Mouse (Mus musculus): ENCODE results near the gene Rab14. TPM values are rescaled to one million over a fixed set of nuclear protein-coding genes. Genes with fewer than 3 reads are reported as not detected.
A peak's percentile ranks its signal among the peaks of the same experiment; 100 is the strongest.

The Rab14 gene
- polyA plus RNA-seq, 1 experiment = 170 TPM

DNA sequence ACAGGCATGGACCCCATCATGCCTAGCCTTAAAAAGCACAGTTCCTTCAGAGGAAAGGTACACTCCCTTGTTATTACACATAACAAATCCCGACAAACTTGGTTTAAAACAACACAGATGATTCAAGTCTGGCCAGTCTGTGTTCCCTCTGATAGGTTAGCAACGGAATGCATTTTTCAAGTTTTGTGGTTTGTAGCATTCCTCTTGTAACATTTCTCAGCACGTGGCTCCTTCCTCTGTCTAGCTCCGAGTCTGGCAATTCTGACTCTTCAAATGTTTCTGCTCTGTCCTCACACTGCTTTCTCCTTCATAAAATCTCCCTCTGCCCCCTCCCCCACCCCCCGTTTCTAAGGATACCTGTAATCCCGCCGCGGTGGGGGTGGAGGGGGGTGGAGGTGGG lies 29.3 kb upstream of the Rab14 start:
- no peak for TF ChIP-seq CTCF (conservative IDR thresholded peaks at IDR 0.05; ENCODE audit: insufficient read depth, insufficient read length, low read depth, low read length)
- no peak for TF ChIP-seq POLR2A (IDR thresholded peaks at IDR 0.05; ENCODE audit: low read depth, low read length)
- 23% methylated on average over 8 of the region's 8 CpGs for WGBS
- Histone ChIP-seq H3K27ac (ENCODE audit: insufficient read depth, low read depth, low read length) (no peak overlapping the region), H3K27me3 (replicated peaks; ENCODE audit: control insufficient read depth, insufficient read depth, low read length) (no peaks in the 10 kb centered on the region), H3K4me3 (ENCODE audit: insufficient read depth, low read depth, low read length) (no peak overlapping the region), H3K4me1 (ENCODE audit: control insufficient read depth, insufficient read depth, low read length) (no peaks in the 10 kb centered on the region), H3K36me3 (ENCODE audit: control insufficient read depth, insufficient read depth, low read length) (no peaks in the 10 kb centered on the region)
- DNase-seq = no peak

DNA sequence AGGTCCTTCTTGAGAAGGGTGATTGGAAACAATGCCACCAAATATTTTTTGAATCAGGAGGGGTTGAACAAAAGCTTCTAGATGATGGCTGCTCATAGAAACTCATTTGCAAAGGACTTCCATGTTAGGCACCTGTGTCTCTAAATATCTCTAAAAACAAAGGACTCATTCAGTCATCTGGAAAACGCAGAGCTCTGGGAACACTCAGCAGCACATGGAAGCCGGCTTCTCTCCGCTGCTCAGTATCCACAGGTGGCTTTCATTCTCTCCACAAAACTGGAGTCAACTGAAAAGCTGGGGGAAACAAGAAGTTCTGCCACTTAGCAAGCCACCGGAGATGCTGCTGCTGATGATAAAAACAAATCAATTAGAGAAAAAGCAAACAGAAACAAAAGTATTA lies 27.2 kb upstream of the Rab14 start:
- WGBS = 87% methylated on average over 4 of the region's 4 CpGs
- Histone ChIP-seq H3K4me1 (ENCODE audit: control insufficient read depth, insufficient read depth, low read length) (no peaks in the 10 kb centered on the region), H3K36me3 (ENCODE audit: control insufficient read depth, insufficient read depth, low read length) (no peaks in the 10 kb centered on the region), H3K27ac (ENCODE audit: insufficient read depth, low read depth, low read length) (no peak overlapping the region), H3K4me3 (ENCODE audit: insufficient read depth, low read depth, low read length) (no peak overlapping the region), H3K27me3 (replicated peaks; ENCODE audit: control insufficient read depth, insufficient read depth, low read length) (no peaks in the 10 kb centered on the region)
- no peak for TF ChIP-seq CTCF (conservative IDR thresholded peaks at IDR 0.05; ENCODE audit: insufficient read depth, insufficient read length, low read depth, low read length)
- no peak for TF ChIP-seq POLR2A (IDR thresholded peaks at IDR 0.05; ENCODE audit: low read depth, low read length)
- no peak for DNase-seq

DNA sequence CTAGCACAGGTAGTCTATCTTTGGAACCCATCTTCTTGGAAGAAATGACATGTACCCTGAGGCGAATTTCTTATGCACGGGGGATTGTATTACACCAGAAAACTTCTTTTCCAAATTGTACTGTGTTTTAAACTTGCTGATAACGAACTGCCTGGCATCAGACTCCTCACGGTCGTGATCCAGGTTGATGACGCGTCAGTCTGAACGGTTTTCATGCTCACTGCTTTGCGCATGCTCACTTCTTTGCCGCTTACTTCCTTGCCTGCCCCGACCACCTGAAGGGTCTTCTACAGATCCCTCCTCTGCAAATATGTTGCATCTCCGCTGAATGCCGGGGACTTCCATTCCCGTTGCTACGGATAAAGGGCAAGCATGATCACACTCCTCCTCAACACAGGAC lies 23.4 kb upstream of the Rab14 start:
- Histone ChIP-seq H3K27me3 (replicated peaks; ENCODE audit: control insufficient read depth, insufficient read depth, low read length) (no peaks in the 10 kb centered on the region), H3K36me3 (ENCODE audit: control insufficient read depth, insufficient read depth, low read length) (no peaks in the 10 kb centered on the region), H3K4me3 (ENCODE audit: insufficient read depth, low read depth, low read length) (no peak overlapping the region), H3K4me1 (ENCODE audit: control insufficient read depth, insufficient read depth, low read length) (no peaks in the 10 kb centered on the region), H3K27ac (ENCODE audit: insufficient read depth, low read depth, low read length) (no peak overlapping the region)
- WGBS = 91% methylated on average over 15 of the region's 15 CpGs
- no peak for TF ChIP-seq POLR2A (IDR thresholded peaks at IDR 0.05; ENCODE audit: low read depth, low read length)
- TF ChIP-seq CTCF (conservative IDR thresholded peaks at IDR 0.05; ENCODE audit: insufficient read depth, insufficient read length, low read depth, low read length) = no peak
- DNase-seq = no peak

- no peaks in the 10 kb centered on the region for H3K27me3 ChIP-seq (replicated peaks; ENCODE audit: control insufficient read depth, insufficient read depth, low read length)
- no peak overlapping the region for H3K27ac ChIP-seq (ENCODE audit: insufficient read depth, low read depth, low read length)
- no peak overlapping the region for H3K4me3 ChIP-seq (ENCODE audit: insufficient read depth, low read depth, low read length)
- TF ChIP-seq POLR2A (IDR thresholded peaks at IDR 0.05; ENCODE audit: low read depth, low read length) = no peak
- TF ChIP-seq CTCF (conservative IDR thresholded peaks at IDR 0.05; ENCODE audit: insufficient read depth, insufficient read length, low read depth, low read length) = no peak
- H3K4me1 ChIP-seq (ENCODE audit: control insufficient read depth, insufficient read depth, low read length) = no peaks in the 10 kb centered on the region
- 54% methylated on average over 6 of the region's 6 CpGs for WGBS
- no peak for DNase-seq
- no peaks in the 10 kb centered on the region for H3K36me3 ChIP-seq (ENCODE audit: control insufficient read depth, insufficient read depth, low read length)
These were observed 22.0 kb upstream of the Rab14 start for GRCm38 (mm10) chr2:35222822-35223391.

DNA sequence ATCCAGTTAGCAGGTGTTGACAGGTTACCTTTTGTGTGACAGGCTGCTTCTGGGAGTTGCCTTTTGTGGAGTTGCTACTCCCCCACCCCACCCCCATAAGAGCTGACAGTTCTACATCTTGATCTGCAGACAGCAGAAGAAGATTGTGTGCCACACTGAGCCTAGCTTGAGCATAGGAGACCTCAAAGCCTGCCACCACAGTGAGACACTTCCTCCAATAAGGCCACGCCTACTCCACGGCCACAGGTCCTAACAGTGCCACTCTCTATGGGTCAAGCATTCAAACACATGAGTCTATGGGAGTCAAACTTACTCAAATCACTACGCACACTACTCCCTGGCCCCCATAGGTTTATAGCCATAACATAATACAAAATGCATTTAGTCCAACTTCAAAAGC lies 17.8 kb upstream of the Rab14 start:
- no peak for DNase-seq
- Histone ChIP-seq H3K27ac (ENCODE audit: insufficient read depth, low read depth, low read length) (no peak overlapping the region), H3K36me3 (ENCODE audit: control insufficient read depth, insufficient read depth, low read length) (no peaks in the 10 kb centered on the region), H3K4me1 (ENCODE audit: control insufficient read depth, insufficient read depth, low read length) (peaks cover 4% of the 10 kb centered on the region; the same call in 1 of the 2 replicates), H3K4me3 (ENCODE audit: insufficient read depth, low read depth, low read length) (no peak overlapping the region), H3K27me3 (replicated peaks; ENCODE audit: control insufficient read depth, insufficient read depth, low read length) (no peaks in the 10 kb centered on the region)
- 97% methylated on average over 3 of the region's 3 CpGs for WGBS
- TF ChIP-seq CTCF (conservative IDR thresholded peaks at IDR 0.05; ENCODE audit: insufficient read depth, insufficient read length, low read depth, low read length) (no peak), POLR2A (IDR thresholded peaks at IDR 0.05; ENCODE audit: low read depth, low read length) (no peak)

DNA sequence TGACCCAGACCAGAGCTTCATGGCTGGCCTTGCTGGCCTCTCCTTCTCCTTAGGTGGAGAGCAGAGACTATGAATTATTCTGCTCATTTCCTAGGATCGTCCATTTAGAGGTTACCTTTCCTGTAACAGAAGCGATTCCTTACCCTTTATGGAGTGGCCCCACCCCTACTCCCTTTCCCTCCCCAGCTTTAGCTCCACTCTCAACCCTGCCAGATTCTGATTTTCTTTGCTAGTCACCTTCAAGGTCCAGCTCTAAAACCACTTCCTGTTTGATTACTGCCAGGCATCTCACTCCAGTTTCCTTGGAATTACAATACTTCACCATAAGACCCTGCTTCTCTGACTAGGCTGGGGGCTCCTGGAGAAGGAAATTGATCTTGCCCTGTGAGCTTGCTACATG lies 15.8 kb upstream of the Rab14 start:
- no peaks in the 10 kb centered on the region for H3K36me3 ChIP-seq (ENCODE audit: control insufficient read depth, insufficient read depth, low read length)
- no peaks in the 10 kb centered on the region for H3K27me3 ChIP-seq (replicated peaks; ENCODE audit: control insufficient read depth, insufficient read depth, low read length)
- no peak for DNase-seq
- TF ChIP-seq CTCF (conservative IDR thresholded peaks at IDR 0.05; ENCODE audit: insufficient read depth, insufficient read length, low read depth, low read length) (no peak), POLR2A (IDR thresholded peaks at IDR 0.05; ENCODE audit: low read depth, low read length) (no peak)
- no peak overlapping the region for H3K4me3 ChIP-seq (ENCODE audit: insufficient read depth, low read depth, low read length)
- H3K4me1 ChIP-seq (ENCODE audit: control insufficient read depth, insufficient read depth, low read length) = peaks cover 4% of the 10 kb centered on the region; the same call in 1 of the 2 replicates
- no peak overlapping the region for H3K27ac ChIP-seq (ENCODE audit: insufficient read depth, low read depth, low read length)
- WGBS = 52% methylated on average over 2 of the region's 2 CpGs

- WGBS = 43% methylated on average over 14 of the region's 14 CpGs
- peaks cover 4% of the 10 kb centered on the region; the same call in 1 of the 2 replicates for H3K4me1 ChIP-seq (ENCODE audit: control insufficient read depth, insufficient read depth, low read length)
- H3K4me3 ChIP-seq (ENCODE audit: insufficient read depth, low read depth, low read length) = no peak overlapping the region
- peak overlapping the region; percentile 57 for H3K27ac ChIP-seq (ENCODE audit: insufficient read depth, low read depth, low read length)
- no peaks in the 10 kb centered on the region for H3K36me3 ChIP-seq (ENCODE audit: control insufficient read depth, insufficient read depth, low read length)
- no peak for TF ChIP-seq POLR2A (IDR thresholded peaks at IDR 0.05; ENCODE audit: low read depth, low read length)
- TF ChIP-seq CTCF (conservative IDR thresholded peaks at IDR 0.05; ENCODE audit: insufficient read depth, insufficient read length, low read depth, low read length) = no peak
- no peak for DNase-seq
- H3K27me3 ChIP-seq (replicated peaks; ENCODE audit: control insufficient read depth, insufficient read depth, low read length) = no peaks in the 10 kb centered on the region
These were observed 14.4 kb upstream of the Rab14 start for GRCm38 (mm10) chr2:35215363-35215762.

Data from kidney, adult 2 months (tissue).